Mouse (Mus musculus) adrenal gland, adult (tissue): ENCODE measurements around the gene Rnf181.

Experiments
- DNase-seq, 2 experiments: peaks; one replicate each; pipeline ENCODE4 v3.0.0; 2022 to 2023; ENCODE audit warnings: low spot score in 1 of 2; ENCODE audit not compliant: inconsistent age in 2 of 2

Rnf181 gene

DNA sequence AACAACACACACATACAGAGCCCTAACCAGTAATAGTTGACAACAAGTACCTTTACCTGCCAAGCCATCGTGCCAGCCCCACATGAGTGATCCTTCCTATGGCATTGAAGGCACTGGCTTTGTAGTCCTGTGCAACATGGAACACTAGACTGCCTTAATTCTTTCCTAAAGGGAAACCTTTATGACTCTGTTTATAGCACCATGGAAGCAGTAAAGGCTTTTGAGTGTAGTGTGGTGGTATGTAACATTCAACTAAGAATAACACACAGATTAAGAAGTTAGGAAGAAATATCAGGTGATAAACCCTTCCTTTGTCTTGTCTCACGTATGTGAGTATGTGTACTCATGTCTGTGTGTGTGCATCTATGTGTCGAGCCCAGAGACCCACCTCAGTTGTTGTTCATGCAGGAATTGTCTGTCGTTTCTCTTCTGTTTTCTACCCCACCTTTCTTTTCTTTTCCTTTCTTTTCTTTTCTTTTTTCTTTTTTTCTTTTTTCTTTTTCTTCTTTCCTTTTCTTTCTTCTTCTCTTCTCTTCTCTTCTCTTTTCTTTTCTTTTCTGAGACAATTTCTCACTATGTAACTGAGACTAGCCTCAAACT lies at the start of gene Rnf181:
TSS of gene Rnf181 (minus strand) at position 113 of the 600 bp plus-strand sequence.
- DNase-seq, result no peak

DNA sequence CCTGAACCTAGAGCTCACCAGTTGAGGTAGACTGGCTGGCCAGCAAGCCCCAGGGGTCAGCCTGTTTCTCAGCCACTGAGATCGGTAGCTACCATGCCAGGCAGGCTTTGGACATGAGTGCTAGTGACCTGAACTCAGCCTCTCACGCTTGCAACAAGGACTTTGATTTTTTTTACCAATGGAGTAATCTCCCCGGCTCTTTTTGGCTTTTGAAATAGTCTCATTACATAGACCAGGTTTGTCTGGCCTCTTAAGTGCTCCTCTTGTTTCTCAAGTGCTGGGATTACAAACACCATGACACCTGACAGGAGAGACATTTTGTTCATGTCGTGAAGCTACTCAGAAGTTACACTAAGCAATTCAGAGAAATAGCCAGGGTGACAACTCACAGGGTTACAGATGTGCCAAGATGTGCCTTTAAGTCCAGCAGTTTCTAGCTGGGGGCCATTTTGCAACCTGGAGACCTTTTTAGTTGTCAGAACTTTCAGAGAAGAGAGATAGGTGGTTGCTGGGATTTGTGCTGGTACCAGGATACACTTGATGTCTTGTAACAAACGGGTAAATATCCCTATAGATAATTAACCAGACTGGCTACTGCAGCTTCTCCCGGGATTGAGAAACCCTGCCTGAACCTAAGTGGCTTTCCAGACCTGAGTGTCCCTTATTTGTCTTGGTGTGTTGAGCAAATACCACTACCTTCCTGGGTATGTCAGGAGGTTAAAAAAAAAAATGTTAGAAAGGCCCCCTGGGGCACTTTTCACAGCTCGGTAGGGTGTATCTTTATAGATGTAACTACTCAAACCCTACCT lies 49.4 kb upstream of the Rnf181 start:
- no peak for DNase-seq

DNA sequence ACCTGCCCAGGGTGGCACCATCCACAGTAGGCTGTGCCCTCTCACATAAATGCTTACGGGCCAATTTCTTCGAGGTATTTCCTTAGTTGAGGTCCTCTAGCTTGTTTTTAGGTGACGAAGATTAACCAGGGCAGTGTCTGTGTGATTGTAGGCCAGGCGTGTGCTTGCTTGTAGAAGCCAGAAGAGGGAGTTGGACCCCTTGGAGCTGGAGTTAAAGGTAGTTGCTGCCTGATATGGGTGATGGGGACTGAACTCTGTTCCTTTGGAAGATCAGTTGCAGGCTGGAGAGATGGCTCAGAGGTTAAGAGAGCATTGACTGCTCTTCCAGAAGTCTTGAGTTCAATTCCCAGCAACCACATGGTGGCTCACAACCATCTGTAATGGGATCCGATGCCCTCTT lies 48.4 kb upstream of the Rnf181 start:
- DNase-seq, result no peak

DNA sequence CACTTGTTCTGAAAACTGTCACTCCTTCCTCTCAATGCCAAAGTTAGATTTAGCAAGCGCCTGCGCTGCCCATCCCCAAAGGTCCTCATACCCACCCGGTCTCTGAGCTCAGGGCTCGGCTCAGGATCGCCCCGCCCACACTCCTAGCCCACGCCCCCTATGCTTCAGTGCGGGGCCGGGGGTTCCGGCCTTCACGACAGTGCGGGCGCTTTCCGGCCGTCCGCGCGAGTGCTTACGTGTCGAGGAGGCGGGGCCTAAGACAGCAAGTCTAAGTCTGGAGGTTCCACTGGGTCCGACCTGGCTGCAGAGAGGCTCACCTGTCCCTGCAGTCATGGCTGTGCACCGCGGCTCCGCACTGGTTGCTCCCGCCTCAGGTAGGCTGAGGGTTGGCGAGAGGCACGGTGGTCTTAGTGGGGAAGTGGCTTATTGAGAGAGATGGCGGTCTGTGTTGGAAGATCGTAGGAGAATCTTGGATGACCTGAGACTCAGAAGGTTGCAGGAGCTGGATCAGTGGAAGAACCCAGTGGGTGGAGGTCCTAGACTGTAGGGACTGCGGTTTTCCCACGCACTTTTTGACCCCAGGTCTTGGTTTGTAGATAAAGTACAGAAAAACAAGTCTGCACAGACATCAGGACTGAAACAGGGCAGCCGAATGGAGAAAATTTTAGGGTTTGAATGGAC lies 47.5 kb upstream of the Rnf181 start, which contains the start of gene Ggcx:
TSS of gene Ggcx (plus strand) at position 233 of the 681 bp plus-strand sequence.
- peak; percentile 97 to 98 for DNase-seq

DNA sequence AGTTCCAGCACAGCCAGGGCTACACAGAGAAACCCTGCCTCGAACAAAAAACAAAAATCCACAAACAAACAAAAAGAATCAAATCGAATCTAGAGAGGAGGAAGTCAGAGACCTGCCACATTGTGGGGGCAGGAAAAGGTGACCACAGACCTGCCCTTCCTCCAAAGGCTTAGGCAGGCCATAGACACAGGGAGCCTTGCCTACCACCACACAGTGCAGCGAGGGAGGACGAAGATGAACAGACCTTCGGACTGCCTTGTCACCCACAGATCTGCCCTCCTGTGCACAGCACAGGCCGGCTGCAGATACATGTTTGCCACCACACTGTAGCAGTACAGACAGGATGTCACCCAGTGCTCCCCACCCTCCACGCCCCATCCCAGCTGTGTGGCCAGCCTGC lies 43.8 kb upstream of the Rnf181 start:
- no peak for DNase-seq

DNA sequence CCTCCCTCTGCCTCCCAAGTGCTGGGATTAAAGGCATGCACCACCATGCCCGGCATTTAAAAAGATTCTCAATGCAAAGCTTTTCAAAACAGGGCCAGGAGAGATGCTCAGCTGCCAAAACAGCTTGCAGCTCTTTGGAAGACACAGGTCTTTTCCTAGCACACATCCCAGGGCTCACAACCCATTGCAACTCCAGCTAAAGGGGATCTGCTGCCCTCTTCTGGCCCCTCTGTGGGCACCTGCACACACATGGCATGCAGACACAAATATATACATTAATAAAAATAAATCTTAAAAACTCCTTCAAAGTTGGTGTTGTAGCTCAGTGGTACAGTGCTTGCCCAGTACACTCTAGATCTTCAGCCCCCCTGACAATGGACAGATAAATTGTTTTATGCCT lies 43.2 kb upstream of the Rnf181 start:
- no peak for DNase-seq

DNA sequence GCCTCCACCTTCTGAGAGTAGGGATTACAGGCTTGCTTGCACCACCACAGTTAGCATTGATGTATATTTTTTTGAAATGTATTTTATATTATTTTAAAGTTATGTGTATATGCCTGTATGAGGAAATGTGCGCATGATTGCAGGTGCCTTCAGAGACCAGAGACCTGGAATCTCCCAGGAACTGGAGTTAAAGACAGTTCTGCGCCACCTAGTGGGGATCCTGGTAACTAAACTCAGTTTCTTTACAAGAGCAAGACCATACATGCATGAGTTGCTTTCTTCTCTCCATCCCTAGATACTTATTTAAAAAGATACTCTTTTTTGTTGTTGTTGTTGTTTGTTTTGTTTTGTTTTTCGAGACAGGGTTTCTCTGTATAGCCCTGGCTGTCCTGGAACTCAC lies 42.8 kb upstream of the Rnf181 start:
- DNase-seq, result peak; percentile 49 to 87

DNA sequence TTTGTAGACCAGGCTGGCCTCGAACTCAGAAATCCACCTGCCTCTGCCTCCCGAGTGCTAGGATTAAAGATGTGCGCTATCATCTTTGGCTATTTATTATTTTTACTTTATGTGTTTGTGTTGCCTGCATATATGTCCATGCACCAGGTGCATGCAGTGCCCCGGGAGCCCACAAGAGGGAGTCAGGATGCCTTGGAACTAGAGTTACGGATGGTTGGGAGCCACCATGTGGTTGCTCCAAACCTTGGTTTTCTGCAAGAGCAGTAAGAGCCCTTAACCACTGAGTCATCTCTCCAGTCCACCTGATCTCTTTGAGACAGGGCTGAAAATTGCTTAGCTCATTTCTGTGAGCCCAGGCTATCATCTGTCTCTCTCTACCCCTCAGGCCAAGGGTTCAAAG lies 40.4 kb upstream of the Rnf181 start:
- peak; percentile 87 to 95 for DNase-seq

DNA sequence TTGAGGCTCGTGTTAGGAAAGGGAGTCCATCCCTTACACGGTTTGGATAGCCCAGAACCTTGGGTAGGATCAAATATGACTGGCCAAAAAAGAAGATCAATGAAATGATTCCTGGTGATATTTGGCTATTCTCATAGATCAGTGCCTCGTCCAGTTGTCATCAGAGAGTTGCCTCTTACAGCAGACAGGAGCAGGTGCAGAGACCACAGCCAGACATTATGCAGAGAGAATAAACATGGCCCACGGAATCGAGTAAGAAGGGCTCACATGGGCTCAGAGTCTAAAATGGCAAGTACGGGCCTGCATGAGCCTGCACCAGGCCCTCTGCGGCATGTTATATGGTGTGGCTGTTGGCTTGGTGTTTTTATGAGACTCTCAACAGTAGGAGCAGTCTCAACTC lies 38.6 kb upstream of the Rnf181 start:
- DNase-seq, result no peak

DNA sequence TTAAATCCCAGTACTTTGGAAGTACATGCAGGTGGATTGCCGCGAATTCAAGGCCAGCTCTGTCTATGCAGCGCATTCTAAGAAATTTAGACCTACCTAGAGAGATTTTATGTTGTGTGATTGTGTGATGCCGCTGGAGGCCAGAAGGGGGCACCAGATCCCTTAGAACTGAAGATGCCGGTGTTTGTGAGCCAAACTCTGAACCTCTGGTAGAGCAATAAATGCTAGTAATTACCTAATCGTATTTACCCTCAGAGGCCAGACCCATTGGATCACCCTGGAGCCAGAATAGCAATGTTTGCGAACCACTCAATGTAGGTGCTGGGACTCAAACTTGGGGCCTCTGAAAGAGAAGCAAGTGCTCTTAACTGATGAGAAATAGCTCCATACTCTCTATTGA lies 35.1 kb upstream of the Rnf181 start:
- peak; percentile 75 to 93 for DNase-seq

DNA sequence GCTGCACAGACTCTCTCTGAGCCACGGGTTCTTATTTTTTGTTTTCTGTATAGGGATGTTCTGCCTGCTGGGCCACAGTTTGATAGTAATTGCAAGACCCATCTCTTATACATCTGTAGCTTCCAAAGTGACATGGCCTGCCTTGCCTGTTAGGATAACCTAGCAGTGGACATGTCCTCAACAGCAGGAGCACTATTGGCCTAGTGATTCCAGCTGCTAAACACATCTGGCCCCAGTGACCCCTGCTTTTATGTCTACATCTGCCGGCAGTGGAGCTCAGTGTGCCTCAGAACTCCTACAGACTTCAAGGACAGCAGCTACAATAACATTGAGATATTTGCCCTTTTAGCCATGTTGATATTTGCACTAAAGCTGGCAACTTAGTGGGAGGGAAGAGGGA lies 33.2 kb upstream of the Rnf181 start:
- DNase-seq, result no peak

DNA sequence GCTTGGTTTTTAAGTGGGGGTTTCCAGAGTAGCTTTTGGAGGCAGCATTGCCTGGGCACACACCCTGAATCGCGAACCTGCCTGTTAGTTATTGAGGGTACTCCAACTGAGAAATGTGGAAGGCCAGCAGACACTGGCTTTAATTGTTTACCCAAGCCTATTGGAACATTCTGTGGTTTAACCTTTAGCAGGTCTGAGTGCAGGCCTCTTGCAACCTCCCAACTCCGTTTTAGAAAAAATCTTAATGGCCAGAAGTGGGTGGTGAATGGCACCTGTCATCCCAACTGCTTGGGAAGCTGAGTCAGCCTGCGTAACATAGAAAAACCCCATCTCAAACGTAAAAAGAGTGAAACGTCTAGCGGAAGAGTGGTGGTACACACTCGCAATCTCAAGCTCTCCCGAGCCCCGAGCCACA lies 30.1 kb upstream of the Rnf181 start:
- DNase-seq, result no peak

DNA sequence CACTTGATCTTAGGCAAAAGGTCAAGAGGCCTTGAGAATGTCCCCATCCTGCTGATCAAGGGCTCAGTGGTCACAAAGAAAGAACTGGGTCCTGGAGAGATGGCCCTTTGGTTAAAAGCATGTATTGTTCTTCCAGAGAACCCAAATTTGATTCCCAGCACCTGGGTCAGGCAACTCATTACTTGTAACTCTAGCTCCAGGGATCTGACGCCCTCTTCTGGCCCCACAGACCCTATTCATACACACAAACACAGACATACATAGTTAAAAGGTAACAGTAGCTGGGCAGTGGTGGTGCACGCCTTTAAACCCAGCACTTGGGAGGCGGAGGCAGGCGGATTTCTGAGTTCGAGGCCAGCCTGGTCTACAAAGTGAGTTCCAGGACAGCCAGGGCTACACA lies 25.6 kb upstream of the Rnf181 start:
- DNase-seq, result no peak

DNA sequence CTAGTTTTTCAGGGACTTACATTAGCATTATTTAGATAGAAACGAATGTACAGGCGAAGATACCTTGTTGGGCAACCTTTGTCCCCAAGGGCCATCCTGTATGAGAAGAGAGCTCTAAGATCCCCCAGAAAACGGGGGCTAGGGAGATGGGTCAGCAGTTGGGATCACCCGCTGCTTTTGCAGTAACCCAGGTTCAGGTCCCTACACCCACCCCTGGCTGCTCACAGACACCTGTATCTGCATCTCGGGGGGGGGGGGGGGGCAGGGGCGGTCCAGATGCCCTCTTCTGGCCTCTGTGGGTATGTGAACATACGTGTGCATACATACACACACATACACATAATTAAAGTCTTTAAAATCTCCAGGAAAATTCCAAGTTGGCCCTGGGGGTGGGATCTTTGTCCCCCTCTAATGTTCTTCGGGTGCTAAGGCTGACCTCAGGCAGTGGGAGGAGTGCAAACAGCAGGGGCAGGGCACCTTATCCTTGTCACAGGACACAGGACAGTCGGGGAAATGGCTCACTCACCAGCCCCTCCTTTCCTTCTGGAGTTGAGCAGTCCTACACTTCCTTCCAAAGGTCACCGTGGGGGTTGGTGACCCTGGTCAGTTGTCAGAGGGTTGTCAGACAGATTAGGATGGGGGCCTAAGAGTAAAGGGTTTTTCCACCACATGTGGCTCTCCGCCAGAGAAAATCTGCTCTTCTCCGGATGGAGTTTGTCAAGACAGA lies 24.2 kb upstream of the Rnf181 start:
- DNase-seq, result peak; percentile 88 to 94

DNA sequence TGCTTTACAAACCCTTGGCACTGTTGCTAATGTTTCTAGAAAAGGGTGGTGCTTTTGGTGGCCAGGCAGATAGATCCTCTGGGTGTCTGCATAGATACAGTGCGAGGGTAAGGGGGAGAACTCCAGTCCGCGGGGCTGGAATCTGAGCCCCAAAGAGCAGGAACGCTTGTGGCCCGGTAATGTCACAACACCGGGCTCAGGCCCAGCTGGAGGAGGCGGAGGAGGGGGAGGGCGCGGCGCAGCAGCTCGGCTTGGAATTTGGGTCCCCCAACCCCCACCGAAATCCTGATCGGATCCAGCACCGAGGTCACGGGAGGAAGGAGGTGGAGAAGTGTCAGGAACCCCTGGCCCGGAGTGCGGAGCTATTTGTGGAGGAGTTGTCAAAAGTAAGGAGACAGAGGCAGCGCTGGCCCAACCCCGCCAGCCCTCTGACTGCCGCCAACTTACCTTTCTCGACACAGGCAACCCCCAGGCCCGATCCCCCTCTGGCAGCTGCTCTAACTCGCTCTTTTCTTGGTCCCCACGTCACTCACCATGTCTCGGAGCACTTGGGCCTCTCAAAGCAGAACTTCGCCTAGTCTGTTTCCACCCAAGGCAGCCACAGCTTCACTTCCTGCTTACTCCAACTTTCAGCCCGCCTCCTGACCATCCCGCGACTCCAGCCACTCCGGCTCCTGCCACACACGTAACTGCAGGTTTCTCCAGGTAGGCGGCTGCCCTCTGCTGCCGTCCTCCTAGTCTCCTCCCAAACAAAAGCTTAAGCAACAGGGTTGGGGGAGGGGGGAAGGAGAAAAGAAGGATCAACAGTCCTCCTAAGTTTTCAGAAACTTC lies 23.4 kb upstream of the Rnf181 start, which contains the start of gene Vamp8:
TSS of gene Vamp8 (minus strand) at position 763 of the 831 bp plus-strand sequence.
- DNase-seq, result peak; percentile 92 to 97

DNA sequence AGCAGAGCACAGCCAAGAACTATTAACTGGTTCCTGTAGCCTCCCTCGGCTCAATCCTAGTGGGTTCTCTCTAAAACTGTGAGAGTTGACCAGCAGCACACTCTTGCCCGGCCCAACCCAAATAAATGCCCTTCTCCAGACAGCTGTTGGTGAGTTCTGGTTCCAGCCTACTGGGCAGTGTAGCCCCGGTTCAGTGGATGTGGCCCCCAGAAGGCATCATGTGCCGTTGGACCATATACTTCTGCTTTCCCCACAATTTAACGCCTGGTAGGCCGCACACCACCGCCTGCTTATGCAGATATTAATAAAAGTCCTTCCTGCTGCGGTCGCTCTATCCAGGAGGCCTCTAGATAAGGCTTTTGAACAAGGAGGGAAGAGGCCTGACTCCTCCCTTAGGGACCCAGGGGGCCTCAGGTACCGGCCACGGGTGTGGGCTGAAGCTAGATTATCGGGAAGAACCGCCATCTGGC lies 22.8 kb upstream of the Rnf181 start:
- DNase-seq, result no peak

DNA sequence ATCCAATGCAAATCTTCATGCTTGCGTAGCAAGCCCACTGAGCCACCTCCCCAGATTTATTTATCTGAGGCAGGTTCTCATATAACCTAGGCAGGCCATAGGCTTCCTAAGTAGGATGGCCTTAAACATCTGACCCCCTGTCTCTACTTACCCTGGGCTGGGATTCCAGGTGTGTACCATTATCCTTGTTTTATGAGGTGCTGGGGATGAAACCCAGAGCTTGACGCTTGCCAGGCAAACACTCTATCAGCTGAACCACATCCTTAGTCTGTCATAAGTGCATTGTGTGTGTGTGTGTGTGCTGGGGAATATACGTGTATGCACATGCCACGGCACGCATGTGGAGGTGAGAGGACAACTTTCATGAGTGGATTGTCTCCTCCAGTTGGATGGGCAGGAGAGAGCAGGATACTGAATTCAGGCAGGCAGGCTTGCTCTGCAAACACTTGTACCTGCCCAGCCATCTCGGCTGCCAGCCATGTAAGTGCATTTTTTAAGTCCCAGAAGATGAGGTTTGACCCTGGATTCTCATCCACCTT lies 22.1 kb upstream of the Rnf181 start:
- no peak for DNase-seq

DNA sequence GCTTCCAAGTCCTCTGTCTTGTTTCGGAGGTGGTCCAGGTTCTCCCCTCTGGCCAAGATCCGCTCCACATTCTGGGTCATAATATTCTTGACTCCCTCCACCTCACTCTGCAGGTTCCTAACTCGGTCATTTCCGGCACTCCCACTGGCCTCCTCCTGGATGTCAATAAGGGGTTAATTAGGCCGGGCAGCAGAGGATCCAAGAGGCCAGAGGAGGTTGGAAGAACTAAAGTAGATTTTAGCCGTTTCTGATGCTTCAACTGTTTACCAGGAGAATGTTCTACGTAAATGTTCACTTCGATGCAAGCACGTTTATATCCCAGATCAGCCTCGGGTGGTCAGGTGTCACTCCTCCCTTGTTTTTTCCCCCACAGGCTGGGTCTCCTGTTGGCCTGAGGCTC lies 21.5 kb upstream of the Rnf181 start:
- no peak for DNase-seq

DNA sequence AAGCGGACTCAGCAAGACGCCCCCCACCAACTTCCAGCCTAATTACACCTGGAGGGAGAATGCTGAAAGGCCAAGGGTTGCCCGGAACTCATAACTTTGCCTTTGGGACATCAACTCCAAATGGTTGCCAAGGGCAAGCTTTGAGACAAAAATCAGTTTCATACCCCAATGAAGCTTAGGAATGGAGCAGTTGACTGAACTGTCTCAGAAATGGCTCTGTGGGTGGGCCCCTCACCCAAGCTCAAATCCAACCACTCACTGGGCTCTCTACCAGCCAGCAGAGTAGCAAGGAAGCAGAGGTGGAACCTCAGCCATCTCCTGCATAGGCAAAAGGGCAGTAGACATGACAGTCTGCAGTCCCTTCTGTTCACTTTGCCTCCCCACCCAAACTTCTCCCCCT lies 21.1 kb upstream of the Rnf181 start:
- no peak for DNase-seq

DNA sequence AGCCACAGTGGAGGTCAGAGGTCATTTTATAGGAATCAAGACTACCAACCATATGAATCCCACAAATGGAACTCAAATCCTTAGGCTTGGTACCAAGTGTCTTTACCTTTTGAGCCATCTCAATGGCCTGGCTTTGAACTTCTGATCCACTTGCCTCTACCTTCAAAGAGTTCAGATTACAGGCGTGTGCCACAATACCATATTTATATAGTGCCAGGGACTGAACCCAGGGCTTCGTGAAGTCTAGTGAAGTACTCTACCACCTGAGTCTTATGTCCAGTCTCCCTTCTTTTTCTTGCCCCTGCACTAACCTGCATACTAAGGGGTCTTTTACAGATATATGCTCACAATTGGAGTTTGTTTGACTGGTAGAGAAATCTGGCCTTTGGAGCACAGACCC lies 19.8 kb upstream of the Rnf181 start:
- no peak for DNase-seq
